Mouse (Mus musculus): ENCODE data around the gene Tex2.
"Not testable (repeated sequence)": the region's sequence is repeated elsewhere in the genome, so short reads cannot be mapped to it uniquely, and the experiment has no call there.

Gene Tex2

DNA sequence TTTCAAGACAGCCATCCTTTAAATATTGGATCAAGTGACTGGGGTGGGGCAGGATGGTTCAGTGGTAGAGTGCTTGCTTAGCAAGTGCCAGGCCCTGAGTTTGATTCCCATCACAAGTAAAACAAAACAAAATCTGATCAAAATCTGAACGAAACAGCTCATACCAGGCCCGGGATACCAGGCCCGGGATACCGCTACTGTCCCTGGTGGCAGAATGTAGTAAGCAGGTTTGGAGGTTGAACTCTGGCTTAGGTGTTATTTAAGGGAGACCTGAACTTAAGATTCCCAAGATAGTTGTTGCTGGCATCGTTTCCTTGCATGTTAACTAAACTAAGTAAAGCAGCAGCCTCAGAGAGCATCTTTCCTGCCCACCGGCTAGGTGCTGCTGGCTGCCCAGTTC is 107.0 kb downstream of the Tex2 start:
- no peak for DNase-seq (ENCODE audit: low spot score)

DNA sequence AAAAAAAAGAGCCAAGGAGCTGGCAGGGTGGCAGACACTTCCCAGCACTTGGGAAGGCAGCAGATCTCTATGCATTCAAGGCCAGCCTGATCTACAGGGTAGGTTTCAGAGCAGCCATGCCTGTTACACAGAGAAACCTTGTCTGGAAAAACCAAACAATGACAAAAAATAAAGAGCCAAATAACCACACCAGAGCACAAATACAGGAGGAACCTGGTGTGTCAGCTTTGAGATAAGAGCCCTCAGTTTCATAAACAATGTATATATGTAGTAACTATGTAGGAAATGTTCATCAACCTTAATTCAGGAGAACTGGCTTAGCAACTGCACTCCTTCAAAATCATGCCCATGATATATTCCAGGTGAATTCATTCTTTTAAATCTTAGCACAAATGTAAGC is 109.1 kb downstream of the Tex2 start:
- no peak for DNase-seq (ENCODE audit: low spot score)

DNA sequence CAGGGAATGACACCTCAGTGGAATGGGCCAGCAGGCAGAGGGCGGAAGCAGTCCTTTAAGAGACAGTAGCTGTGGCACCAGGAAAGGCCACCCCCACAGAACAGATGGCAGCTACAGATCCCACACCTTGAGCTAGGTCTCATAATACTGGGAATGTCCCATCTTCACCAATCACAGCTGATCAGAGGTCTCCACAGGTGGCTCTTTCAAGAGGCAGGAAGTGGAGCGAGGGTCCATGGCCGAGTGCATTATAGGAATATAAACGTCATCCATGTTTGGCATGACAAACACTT is 109.9 kb downstream of the Tex2 start:
- DNase-seq (ENCODE audit: low spot score), result no peak

DNA sequence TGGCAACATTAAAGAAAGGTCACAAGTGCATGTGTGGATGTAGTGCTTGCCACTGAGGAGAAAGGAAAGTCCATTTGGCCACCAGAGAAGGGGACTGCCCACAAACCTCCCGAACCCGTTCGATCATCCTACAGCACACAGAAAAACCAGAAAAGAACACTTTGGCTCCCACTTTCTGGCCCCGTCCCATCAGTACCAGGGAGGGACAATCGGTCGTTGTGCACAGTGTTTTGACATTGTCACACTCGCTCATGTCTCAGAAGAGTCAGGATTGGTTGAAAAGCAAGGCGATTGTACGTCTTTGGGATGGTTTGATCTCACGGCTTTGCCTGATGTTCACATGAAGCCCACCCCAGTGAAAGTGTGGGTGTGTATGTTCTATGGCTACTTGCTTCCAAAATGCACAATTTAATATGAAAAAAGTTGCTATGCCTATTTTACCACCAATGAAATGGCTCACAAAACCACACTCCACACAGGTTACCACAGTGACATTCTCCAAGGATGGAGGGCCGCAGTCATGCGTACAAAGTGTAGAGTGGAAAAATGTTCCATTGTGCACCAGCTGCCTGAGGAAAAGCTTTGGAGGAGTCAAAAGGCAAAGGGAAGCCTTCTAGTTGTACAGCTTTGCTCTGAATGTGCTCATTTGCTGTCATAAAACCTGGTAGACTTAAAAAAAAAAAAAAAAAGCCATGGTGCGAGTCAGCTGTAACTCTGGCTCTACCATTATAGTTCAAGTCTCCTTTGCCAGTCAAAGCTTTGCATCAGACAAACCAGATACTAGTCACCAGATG is 110.4 kb downstream of the Tex2 start:
- DNase-seq (ENCODE audit: low spot score), result no peak

DNA sequence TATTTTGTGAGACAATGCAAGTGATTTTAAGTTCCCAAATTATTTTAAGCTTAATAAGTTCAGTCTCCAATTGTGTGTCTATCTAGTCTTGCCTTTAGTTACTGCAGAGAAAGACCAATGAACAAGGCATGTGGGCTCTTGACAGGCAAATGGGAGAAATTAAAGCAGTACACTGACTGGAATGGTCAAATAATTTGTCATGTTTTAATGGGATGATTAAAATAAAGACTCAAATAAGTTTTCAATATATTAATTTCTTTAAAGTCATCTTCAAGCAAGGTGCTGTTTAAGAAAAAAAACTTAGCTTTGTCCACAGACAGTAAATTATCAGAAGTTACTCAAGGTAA is 111.1 kb downstream of the Tex2 start:
- no peak for DNase-seq (ENCODE audit: low spot score)

DNA sequence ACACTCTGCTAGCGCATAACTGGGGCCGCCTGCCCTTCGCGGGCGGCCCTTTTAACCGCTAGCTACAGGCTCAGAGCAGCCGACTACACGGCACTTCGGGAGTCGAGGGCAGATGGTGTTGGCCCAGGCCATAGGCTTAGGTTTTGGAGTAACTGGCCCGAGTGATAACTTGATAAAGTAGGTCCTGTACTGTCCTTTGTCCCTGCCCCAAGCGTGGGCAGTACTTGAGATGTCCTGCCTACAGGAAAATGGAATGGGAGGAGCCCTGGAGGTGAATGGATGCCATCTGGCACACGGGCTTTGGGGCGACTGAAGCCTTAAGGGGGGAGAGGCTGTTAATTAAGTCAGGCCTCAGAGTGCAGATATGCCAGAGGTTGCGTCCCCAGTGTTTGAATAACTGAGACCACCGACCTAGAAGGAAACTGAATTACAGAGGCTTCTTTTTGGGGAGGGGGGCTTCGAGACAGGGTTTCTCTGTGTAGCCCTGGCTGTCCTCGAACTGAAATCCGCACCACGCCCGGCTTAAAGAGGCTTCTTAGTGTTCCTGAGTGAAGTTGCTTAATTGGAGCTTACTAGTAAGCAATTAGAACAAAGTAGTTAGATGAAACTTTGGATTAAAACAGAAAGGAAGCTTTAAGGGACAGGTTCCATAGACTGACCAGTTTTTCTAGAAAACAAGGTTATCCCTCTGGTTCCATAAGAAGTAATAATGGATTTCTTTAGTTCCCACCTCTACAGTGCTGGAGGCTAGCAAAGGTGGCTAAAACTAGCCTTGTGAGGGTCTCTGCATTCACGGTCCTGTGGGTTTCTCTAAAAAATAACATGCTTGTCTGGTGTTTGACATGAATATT is 111.7 kb downstream of the Tex2 start:
- no peak for DNase-seq (ENCODE audit: low spot score)

DNA sequence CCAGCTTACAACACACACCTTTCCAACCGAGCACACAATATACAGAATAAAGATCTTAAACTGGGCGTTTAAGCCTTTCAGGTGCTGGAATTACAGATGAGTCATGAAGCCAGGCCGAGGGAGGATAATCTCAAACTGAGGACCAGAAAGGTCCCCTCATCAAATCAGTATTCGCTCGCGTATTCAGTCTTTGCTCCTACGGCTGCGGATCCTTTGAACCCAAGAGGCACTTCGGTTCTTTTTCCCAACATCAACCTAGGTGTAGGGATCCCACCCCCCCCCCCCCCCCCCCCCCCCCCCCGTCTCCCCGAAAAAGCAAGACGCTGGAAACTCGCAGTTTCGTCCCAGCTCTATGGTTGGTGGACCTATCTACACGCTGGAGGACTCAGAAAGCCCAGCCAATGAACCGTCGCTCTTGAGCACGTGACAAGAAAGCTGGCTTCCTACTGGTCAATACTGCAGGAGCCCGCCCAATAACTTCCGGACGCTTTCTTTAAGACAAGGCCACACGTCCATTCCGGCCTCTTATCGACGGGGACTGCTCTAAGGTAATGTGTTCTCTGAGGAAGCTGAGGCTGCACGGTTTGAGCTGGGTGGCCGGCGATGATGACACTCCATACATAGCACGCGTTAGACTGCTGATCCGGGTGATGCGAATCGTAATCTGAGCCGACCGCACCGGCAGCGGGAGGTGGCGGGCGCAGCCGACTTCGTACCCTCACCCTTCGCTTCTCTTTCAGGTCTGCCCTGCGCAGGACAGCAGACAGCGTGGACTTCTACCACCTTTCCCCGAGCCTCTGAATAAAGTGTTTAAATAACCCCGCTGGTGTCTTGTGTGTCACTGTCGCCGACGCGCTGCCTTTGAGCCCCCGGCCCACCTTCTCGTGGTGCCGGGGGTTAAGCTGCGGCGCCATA is 112.6 kb downstream of the Tex2 start:
- DNase-seq (ENCODE audit: low spot score), result peak; percentile 96

DNA sequence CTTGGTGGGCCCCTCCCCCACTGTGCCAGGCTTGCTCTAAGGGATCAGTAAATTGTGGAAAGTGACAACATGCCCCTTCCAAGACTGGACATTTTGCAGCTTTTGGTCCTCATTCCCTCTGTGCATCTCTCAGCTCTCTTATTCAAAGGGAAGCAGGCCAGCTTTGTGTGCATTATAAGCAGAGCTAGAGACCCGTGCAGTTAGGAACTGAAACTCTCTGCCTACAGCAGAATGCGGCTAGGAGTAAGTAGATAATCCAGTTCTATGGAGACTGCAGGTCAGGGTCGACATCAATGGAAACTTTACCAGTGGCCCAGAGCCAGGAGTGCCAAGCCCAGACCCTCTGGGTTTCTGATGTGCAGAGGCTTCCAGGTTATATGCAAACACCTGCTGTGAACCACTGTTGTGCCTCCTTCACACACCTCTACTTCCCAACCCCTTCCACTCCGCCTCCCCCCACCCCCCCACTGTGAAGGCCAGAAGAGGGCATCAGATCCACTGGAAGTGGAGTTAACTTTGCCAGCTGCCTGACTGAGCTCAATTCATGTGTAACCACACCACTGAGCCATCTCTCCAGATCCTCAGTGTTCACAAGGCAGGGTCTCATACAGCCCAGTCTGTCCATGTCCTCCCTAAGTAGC is 114.4 kb downstream of the Tex2 start:
- DNase-seq (ENCODE audit: low spot score), result no peak

DNA sequence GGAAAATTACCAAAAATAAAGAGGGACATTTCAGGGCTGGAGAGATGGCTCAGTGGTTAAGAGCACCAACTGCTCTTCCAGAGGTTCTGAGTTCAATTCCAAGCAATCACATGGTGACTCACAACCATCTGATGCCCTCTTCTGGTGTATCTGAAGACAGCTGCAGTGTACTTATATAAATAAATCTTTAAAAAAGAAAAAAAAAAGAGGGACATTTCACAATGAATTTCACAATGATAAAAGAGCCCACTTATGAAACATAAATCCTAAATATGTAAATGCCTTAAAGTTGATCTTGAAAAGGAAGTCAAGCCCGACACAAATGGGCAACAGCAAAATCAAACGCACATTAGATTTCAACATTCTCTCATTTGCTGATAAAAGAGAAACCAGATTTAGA is 115.3 kb downstream of the Tex2 start:
- no peak for DNase-seq (ENCODE audit: low spot score)

DNA sequence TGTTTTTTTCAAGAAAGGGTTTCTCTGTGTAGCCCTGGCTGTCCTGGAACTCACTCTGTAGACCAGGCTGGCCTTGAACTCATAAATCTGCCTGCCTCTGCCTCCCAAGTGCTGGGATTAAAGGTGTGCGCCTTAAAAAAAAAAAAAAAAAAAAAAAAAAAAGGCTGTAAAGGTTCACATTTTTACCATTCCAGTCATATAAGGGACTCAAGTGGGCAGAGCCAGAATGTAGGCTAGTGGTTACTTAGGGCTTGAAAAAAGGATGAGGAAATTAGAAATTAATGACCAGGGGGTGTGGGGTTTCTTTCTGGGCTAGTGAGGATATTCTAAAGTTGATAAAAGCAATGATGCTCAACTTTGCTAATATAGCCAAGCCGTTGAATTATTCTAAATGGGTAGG is 116.2 kb downstream of the Tex2 start:
- not testable (repeated sequence) for DNase-seq (ENCODE audit: low spot score)

DNA sequence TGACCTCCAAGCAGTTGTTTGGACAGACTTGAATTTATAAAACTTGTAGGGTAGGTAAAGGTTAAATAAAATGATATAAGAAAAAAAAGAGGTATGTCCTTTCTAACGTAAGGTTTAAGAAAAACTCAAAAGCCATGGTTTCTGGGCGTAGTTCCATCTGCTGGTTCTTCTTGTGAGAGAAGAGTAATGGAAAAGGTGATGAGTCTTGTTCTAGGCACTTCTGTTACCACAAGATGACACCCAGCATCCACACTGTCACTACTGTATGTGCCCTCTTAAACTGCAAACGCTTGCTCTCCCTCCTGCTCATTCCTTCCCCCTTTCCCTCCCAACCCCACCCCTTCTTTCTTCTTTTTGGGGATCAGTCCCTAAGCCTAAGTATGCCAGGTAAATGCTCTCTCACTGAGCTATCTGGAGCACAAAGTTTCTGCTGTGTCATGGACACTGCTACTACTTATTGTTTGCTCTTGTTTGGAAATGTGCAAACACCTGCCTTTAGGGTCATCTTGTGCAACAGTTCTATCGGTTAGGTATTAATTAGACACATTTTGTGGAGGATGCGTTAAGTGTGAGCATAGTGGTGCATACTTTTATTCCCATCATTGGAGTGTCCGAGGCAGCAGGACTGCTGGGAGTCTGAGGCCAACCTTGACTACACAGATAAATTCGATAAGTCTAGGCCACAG is 120.1 kb downstream of the Tex2 start:
- no peak for DNase-seq (ENCODE audit: low spot score)

DNA sequence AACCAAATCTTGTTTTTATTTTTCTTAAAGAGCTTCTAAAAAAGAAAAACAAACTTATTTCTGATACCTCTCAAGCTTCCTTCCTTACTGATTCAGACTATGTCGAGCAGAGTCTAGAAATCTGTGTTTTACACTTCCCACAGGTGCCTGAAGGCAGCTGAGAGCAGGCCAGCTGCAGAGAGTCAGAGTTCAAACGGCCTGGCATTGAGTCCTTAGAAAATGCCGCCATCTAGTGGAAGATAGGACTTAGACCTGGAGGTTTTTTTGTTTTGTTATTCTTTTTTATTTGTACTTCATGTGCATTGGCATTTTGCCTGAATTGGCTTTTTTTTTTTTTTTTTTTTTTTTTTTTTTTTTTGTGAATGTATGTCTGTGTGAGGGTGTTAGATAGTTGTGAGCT is 121.8 kb downstream of the Tex2 start:
- DNase-seq (ENCODE audit: low spot score), result no peak

DNA sequence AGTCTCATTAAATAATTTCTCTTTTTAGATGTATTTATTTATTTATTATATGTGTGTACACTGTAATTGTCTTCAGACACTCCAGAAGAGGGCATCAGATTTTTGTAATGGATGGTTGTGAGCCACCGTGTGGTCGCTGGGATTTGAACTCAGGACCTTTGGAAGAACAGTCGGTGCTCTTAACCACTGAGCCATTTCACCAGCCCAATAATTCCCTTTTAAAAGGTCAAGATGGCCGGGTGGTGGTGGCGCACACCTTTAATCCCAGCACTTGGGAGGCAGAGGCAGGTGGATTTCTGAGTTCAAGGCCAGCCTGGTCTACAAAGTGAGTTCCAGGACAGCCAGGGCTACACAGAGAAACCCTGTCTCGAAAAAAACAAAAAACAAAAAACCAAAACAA is 122.6 kb downstream of the Tex2 start:
- DNase-seq (ENCODE audit: low spot score), result not testable (repeated sequence)

DNA sequence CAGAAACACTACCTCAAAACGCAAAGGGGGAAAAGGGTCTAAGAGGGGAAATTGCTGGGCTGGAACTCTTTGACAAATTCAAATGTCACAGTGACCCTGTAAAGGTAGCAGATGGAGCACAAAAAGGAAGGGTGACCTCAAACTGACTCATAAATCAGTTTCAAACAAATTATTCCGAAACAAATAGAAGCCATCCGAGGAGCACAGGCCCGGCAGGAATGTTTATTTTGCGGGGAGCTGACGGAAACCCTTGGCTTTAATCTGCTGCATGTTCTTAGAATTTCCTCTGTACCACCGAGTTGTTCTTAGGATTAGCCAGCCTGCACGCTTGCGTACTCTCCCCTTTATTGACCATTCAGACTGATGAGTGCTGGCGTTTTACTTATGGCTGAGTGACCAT is 123.2 kb downstream of the Tex2 start:
- no peak for DNase-seq (ENCODE audit: low spot score)

DNA sequence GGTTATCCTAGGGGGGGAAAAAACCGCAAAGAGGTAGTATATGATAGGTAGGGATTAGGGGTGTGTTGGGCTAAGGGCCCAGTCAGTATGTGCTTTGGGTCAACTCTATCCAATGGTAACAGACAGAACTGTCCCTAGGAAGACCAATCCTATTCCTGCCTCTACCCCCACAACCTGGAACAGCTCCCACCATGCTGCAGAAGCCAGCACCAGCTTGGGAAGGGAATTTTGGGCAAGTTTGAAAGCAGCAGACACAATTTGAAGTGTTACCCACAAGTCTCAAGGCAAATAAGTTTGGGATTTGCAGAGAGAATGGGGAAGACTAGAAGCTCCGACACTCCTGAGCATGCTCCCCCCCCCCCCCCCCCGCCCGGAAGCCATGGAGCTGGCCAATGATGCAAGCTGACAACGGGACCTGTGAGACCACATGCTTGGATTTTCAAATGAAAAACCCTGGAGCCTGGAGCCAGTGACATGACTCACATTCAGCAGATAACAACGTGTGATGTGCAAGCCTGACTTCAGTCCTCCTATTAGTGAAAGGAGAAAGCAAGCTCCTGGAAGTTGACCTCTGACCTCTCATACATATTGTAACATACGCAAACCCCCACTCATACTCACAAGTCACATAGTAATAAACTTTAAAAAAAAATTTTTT is 124.1 kb downstream of the Tex2 start:
- no peak for DNase-seq (ENCODE audit: low spot score)

DNA sequence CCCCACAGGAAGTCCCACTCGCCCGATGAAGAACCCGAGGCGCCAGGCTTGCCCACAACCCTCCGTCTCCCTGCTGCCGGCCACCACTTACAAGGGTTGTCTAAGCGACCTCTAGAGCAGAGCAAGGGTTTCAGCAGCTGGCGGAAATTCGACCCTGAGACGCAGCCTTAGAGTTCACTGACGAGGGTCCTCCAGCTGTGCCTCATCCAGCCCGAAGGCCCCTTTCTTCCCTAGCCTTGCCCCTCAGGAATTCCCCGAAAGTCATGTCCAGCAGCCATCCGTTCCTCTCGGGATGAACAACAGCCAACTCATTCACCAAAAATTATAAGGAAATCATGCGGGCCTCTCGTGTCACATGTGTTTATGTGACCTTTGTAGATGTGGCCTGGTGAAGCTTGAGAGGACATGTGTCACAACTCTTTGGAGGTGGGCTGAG is 125.1 kb downstream of the Tex2 start:
- no peak for DNase-seq (ENCODE audit: low spot score)

DNA sequence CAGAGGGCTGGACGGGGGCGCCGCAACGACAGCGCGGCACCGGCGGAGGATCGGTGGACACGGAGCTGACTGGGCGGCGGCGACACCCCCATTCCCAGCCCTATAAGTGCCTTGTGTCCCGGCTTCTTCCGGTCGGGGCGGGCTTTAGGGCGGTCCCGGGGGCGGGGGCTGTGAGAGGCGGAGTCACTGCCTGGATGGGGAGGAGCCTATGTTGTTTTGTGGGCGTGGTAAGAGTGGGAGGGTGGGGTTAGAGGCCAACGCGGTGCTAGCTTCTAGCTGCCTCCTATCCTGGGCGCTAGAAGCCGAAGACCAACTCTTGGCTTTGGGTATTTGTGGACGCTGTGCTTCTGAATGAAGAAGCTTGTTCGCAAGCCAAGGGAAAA is 125.5 kb downstream of the Tex2 start, which contains the start of gene Ern1:
Gene Ern1, minus strand, starts transcription at position 120 of the 383 bp plus-strand sequence.
- peak; percentile 81 for DNase-seq (ENCODE audit: low spot score)

DNA sequence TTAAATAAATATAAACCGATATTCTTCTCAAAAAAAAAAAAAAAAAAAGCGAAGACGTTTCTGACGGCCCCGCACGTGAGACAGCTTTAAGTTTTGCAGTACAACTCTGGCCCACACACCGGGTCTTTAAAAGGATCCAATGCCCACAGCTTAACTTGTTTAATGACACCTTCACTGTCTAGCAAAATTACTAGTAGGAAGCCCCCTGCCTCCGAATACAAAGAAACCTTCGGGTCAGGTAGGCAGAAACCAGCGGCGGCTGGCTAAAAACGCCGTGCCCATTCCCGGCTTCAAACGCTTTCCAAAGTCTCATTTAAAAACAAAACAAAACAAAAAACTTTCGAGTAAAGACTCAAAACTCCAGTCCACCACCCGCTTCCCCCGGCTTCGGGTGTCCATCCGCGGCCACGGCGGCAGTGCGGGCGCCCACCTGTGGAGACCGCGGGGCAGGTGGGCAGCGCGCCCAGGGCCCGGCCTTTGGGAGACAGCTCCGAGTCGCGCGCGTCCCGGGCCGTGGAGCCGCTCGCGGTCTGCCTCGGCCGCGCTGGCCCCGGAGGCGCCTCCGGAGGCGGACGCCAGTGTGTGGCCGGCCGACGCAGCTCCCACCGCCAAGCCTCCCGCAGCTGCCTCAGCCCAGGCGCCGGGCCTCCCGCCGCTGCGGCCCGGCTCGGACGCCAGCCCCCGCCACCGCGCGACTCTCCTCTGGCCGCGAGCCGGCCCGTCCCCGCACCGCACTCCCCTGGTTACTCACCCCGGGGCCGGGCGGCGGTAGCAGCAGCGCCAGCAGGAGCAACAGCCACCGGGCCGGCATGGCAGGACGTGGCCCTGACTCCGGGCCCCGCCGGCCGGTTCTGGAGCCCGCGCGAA is 126.1 kb downstream of the Tex2 start:
- DNase-seq (ENCODE audit: low spot score), result no peak

DNA sequence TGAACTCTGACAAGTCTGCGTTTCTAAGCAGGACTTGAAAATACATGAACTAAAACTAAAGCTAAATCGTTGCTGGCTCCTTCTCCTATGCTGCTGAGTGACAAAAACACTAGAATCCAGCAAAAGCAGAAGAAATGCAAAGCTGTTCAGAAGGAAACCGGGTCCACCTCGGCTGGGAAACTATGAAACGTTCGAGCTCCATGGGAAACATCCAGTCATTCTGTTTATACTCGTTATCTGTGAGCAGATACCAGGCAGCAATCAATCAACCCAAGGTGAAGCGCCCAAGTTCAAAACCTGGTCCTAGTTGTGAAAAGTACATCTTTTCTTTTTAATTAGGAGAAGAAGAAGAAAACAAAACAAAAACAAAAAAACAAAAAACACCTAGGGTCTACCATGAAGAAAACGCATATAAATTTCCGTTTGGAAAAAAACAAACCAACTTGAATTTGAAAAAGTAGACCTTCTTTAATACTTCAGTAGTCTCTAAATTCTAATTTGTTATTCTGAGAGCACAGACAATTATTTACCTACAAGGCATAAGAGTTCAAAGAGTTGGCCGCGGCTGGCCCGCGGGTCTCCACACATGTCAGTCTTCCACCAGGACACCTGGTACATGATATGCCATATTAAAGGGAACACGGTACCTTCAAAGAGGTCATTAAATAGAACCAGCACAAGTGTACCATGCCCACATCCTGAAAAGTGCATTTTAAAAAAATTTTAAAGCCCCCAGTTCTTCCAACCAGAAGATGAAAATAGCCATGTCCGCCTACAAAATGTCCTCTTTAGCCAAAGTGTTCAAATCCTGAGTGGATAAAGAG is 127.0 kb downstream of the Tex2 start:
- DNase-seq (ENCODE audit: low spot score), result no peak
